Mouse (Mus musculus): ENCODE results near the gene Cwf19l1.

DNA sequence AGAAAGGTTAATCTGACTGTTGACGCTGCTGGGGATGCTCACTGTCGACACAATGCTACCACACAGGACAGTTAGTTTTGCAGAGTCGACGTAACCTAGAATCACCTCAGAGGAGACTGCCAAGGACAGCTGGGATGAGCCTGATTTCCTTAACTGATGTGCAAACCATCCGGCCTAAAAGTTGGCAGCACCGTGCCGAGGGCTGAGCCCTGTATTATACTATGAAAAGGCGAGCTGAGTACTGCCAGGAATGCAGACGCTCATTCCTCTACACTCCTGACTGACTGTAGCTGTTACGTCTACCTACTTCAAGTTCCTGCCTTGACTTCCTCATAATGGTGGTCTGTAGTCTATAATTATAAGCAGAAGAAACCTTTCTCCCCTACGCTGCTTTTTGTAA, 60.7 kb downstream of the Cwf19l1 start:
- TF ChIP-seq CTCF (IDR thresholded peaks at IDR 0.05; ENCODE audit: borderline replicate concordance, insufficient read depth, low read depth, low read length) (no peak), POLR2A (IDR thresholded peaks at IDR 0.05; ENCODE audit: borderline replicate concordance, insufficient read depth, low read length) (no peak)

Data from cerebellum, adult 2 months (tissue).